24 mouse cellular contexts compared by ENCODE assay signal in the genomic region with DNA sequence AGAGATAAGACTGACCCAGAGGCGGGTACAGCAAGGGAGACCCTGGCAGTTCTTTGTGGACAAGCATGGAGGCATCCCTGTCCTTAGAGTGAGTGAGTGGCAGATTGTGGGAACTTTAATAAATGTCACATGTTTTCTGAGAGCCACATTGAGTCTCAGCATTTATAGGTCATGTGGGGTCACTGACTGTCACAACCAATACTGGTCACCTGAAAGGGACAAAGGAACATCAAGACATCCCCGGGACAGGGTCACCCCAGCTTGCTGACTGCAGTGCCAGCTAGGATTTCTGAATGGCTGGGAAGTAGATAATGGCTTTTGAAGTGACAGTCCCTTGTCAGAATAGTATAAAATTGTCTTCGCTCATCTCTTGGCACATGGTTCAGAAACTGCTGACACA. TPM values are rescaled to one million over a fixed set of nuclear protein-coding genes. Genes with fewer than 3 reads are reported as not detected.
A peak's percentile ranks its signal among the peaks of the same experiment; 100 is the strongest.
DNase-seq lines count a peak whose midpoint lies in the region; ATAC-seq lines count a peak whose summit lies in the region.
"Had no signal": no experiment of that assay in that cellular context is flagged by ENCODE, and none has a peak within 500 bp of the region (broad histone marks: within the 10 kb centered on the region; RNA-seq: fewer than 3 reads in every experiment).

No protein-coding gene starts in this region.

- no peaks in the 10 kb centered on the region for H3K27me3 ChIP-seq in midbrain, embryonic 11.5 days (ENCODE audit: control insufficient read depth, insufficient read depth, low read length)
- no peaks in the 10 kb centered on the region for H3K27me3 ChIP-seq in midbrain, embryonic 16.5 days (ENCODE audit: control insufficient read depth, insufficient read depth, low read depth, low read length)
- H3K27me3 ChIP-seq: embryonic facial prominence, embryonic 12.5 days; forebrain, embryonic 15.5 days had no signal

- H3K9ac ChIP-seq in midbrain, embryonic 11.5 days (ENCODE audit: low read length), result no peak overlapping the region
- no peak overlapping the region for H3K9ac ChIP-seq in midbrain, embryonic 16.5 days (ENCODE audit: low read depth, low read length)
- H3K9ac ChIP-seq: embryonic facial prominence, embryonic 12.5 days; forebrain, embryonic 13.5 days; forebrain, embryonic 15.5 days; forebrain, postnatal 0 days had no signal

- no peaks in the 10 kb centered on the region for H3K36me3 ChIP-seq in midbrain, embryonic 11.5 days (ENCODE audit: control insufficient read depth, insufficient read depth, low read length)
- H3K36me3 ChIP-seq in midbrain, embryonic 16.5 days (ENCODE audit: control insufficient read depth, insufficient read depth, low read length), result no peaks in the 10 kb centered on the region
- H3K36me3 ChIP-seq: forebrain, embryonic 15.5 days; G1E had no signal

- 57% methylated on average over 3 of the region's 3 CpGs for WGBS in midbrain, embryonic 11.5 days
- 63% methylated on average over 3 of the region's 3 CpGs for WGBS in midbrain, embryonic 16.5 days

- no peak for ATAC-seq in midbrain, embryonic 11.5 days (ENCODE audit: low FRiP score)
- no peak for ATAC-seq in midbrain, embryonic 16.5 days
- ATAC-seq: CD4-positive, CD25-positive, alpha-beta regulatory T cell, adult 4 months; forebrain, embryonic 13.5 days; forebrain, embryonic 15.5 days; forebrain, postnatal 0 days had no signal

- no peak overlapping the region for H3K4me3 ChIP-seq in midbrain, embryonic 11.5 days (ENCODE audit: low read depth, low read length)
- no peak overlapping the region for H3K4me3 ChIP-seq in midbrain, embryonic 16.5 days (ENCODE audit: low read depth, low read length)
- H3K4me3 ChIP-seq: embryonic facial prominence, embryonic 10.5 days; embryonic facial prominence, embryonic 12.5 days; forebrain, embryonic 13.5 days; forebrain, embryonic 15.5 days had no signal

- no peak overlapping the region for H3K4me2 ChIP-seq in midbrain, embryonic 11.5 days
- H3K4me2 ChIP-seq in midbrain, embryonic 16.5 days (ENCODE audit: low read length), result no peak overlapping the region
- H3K4me2 ChIP-seq: embryonic facial prominence, embryonic 12.5 days; forebrain, embryonic 13.5 days; forebrain, embryonic 15.5 days had no signal

- no peaks in the 10 kb centered on the region for H3K9me3 ChIP-seq in midbrain, embryonic 11.5 days (ENCODE audit: control insufficient read depth, low read length)
- H3K9me3 ChIP-seq in midbrain, embryonic 16.5 days (replicated peaks; ENCODE audit: control insufficient read depth, low read length, poor library complexity, severe bottlenecking), result no peaks in the 10 kb centered on the region
- H3K9me3 ChIP-seq: embryonic facial prominence, embryonic 10.5 days; embryonic facial prominence, embryonic 12.5 days; forebrain, embryonic 13.5 days; forebrain, embryonic 15.5 days; G1E had no signal

- no peak overlapping the region for H3K27ac ChIP-seq in midbrain, embryonic 11.5 days (ENCODE audit: low read depth, low read length)
- no peak overlapping the region for H3K27ac ChIP-seq in midbrain, embryonic 16.5 days (ENCODE audit: low read length)
- H3K27ac ChIP-seq: embryonic facial prominence, embryonic 10.5 days; embryonic facial prominence, embryonic 12.5 days; forebrain, embryonic 13.5 days; forebrain, embryonic 15.5 days had no signal

- DNase-seq in midbrain, embryonic 11.5 days (ENCODE audit: low spot score, missing footprints), result peak; percentile 68
- DNase-seq in Muller cell, postnatal 12 days (ENCODE audit: inconsistent ontology term), result peak; percentile 32
- peak; percentile 44 for DNase-seq in retina, postnatal 1 day
- no peak for DNase-seq in urinary bladder, adult 18-20 months (ENCODE audit: low spot score in 2 of 2)
- DNase-seq in left cerebral cortex, postnatal 10 days (ENCODE audit: extremely low spot score in 1 of 2, low spot score in 2 of 2), result no peak
- DNase-seq: adrenal gland, adult 2 months; adrenal gland, postnatal 10 days; adrenal gland, postnatal 25 days; B cell, adult 2 months; cerebellum, adult 11 months; cerebellum, adult 18-20 months; cerebellum, adult 8-10 months; cerebellum, adult 9-11 months; cerebellum, postnatal 25 days; forebrain, postnatal 0 days had no signal

- no peaks in the 10 kb centered on the region for H3K4me1 ChIP-seq in midbrain, embryonic 11.5 days (ENCODE audit: control insufficient read depth, insufficient read depth, low read length)
- H3K4me1 ChIP-seq in midbrain, embryonic 16.5 days (ENCODE audit: control insufficient read depth, insufficient read depth, low read length), result no peaks in the 10 kb centered on the region
- H3K4me1 ChIP-seq: embryonic facial prominence, embryonic 12.5 days had no signal

- intact Hi-C loops in left cerebral cortex, postnatal 10 days (cut with DNase I), result no loop called here

RNA-seq across cellular contexts. Expression of gene Rbp1, which starts 16.3 kb away (rescaled TPM):
- 26.0 and 27.5 TPM in 2 replicates for polyA plus RNA-seq in midbrain, embryonic 11.5 days (2014; fragmentation: Nextera tagmentation; extraction: Ambion mirVana)
- polyA plus RNA-seq in midbrain, embryonic 16.5 days (2015; fragmentation: Nextera tagmentation; extraction: Ambion mirVana), result 20.0 and 20.1 TPM in 2 replicates
- total RNA-seq in left cerebral cortex, postnatal 10 days (2021), result 1 to 10 TPM; 5.8 to 6.1 TPM
- polyA plus RNA-seq: G1E had no signal

RNA-seq across cellular contexts. Expression of gene Rbp2, which starts 46.8 kb away (rescaled TPM):
- polyA plus RNA-seq in midbrain, embryonic 11.5 days (2014; fragmentation: Nextera tagmentation; extraction: Ambion mirVana), result 0.48 and 0.69 TPM in 2 replicates
- not detected in 2 replicates for polyA plus RNA-seq in midbrain, embryonic 16.5 days (2015; fragmentation: Nextera tagmentation; extraction: Ambion mirVana)
- total RNA-seq in left cerebral cortex, postnatal 10 days (2021), result not detected
- total RNA-seq: adrenal gland, adult 2 months; adrenal gland, postnatal 25 days; G1E had no signal
- polyA plus RNA-seq: adrenal gland, adult 2 months; CD4-positive, CD25-positive, alpha-beta regulatory T cell, adult 4 months; cortical plate, adult 2 months; forebrain, embryonic 11.5 days; forebrain, embryonic 13.5 days had no signal

Comparison
In these comparisons a context has a peak if more than half of its experiments do, and no peak if none do; other contexts are left out.
1. DNase-seq: peak in midbrain, embryonic 11.5 days (single experiment), Muller cell, postnatal 12 days (single experiment) and retina, postnatal 1 day (single experiment); none in urinary bladder, adult 18-20 months (0 of 2) and left cerebral cortex, postnatal 10 days (0 of 2).